Mouse (Mus musculus) brain, embryonic 14.5 days (tissue): Measurements from ENCODE around the gene Il6ra. TPM values are rescaled to one million over a fixed set of nuclear protein-coding genes. Genes with fewer than 3 reads are reported as not detected.

Experiments
- DNase-seq: peaks from one replicate; pipeline ENCODE4 v3.0.0-alpha.2; 2011; ENCODE audit warnings: low read depth
- CTCF ChIP-seq: fragments of 200-500 bp; IDR thresholded peaks from 2 replicates; pipeline ENCODE4 v1.5.1; 2012; ENCODE audit warnings: inconsistent platforms, mild to moderate bottlenecking, moderate library complexity, borderline replicate concordance; ENCODE audit not compliant: insufficient read depth, insufficient read length; ENCODE audit errors: extremely low read depth
- POLR2A ChIP-seq: fragments of 200-500 bp; IDR thresholded peaks from 2 replicates; pipeline ENCODE4 v1.6.1; 2012; ENCODE audit warnings: mild to moderate bottlenecking, inconsistent platforms, borderline replicate concordance; ENCODE audit not compliant: poor library complexity, insufficient read depth, insufficient read length, severe bottlenecking; ENCODE audit errors: extremely low read depth
- polyA plus RNA-seq: library from polyadenylated mRNA; depleted of rRNA; stranded (reverse); fragments of >200 nt; gene quantifications from 2 replicates; pipeline ENCODE4 v1.2.3, GENCODE M21; 2012; rRNA removed

Il6ra gene
- 0.45 and 0.93 TPM in 2 replicates for polyA plus RNA-seq

DNA sequence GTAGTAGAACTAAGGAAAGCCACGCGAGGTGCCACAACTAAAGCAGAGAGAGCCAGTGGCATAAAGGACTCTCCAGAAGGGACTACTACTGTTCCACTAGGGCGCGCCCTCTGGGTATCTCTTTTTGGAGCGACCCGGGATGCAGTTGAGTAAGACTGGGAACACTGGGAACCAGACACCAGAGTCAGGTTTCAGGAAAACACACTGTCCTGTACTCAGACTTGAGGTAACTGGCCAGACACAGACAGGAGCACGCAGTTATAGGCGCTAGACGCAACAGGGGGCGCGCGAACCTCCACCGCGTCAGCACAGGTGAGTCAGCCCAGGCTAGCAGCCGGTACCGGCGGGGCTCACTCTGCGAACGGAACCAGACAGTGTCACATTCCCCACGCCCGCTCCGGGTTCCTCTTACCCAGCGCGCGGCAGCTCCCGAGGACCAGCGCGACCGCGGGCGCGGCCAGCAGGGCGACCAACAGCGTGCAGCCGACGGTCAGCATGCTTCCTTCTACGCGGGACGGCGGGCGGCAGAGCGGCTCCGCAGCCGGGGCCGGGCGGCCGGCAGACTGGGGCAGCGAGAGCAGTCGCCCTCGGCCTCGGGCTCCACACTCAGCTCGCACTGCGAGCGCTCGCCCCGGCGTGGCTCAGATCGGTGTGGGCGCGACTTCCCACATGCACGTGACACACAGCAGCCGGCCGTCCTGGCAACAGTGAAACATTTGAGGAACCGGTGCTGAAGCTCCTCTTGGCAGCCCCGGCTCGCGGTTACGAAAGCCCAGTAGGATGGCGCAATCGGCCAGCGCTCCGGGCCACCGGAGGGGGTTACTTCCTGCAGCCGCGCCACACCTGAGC, at the start of gene Il6ra:
TSS of gene Il6ra (minus strand) at position 654 of the 849 bp plus-strand sequence.
- peak; percentile 80 for DNase-seq
- TF ChIP-seq CTCF (no peak), POLR2A (no peak)

DNA sequence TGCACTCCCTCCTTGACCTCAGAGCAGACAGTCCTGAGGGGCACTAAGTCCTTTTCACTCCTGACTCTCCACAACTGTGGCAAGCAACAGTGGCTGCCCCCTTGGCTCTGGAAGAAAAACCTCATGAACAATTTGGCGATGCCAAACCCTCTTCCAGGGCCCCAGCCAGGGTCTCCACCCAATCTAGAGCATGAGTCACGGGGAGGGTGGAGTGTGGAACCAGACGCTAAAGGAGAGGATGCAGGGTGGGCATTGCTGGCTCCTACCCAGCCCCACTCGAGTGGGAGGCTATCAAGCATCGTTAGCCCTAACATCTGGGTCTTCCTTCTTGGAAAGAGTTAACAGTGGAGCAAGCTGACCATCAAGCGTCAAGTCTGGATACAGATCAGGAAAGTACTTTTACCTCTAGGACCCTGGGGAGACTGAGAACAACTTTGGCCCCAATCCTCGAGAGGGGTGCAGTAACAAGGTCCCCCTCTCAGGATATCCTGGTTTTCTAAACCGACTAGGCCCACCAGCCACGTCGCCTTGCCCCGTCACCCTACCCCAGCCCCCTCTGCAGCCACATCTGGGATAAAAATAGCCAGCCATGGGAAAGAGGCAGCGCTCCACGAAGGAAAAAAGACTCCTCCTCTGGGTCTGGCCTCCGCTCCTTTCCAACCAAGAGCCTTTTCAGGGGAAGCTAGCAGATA, 49.2 kb upstream of the Il6ra start:
- no peak for DNase-seq
- TF ChIP-seq POLR2A (no peak), CTCF (no peak)

DNA sequence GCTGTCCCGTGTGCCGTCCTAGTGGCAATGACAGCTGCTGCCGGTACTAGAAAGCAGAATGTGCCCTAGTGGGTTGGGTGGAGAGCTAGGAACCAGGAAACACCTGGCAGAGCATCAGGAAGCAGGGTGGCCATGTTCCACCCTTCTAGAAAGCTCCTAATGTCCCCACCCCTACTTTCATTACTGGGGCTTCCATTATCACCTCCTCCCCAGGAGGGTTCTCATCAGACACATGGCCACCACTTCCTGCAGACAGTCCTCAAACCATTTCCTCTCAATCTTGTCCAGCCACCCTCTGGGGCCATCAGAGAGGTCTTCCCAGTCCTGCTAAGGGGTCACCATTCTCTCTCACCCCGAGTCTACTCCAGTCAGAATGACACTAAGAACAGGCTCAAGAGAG, 48.4 kb upstream of the Il6ra start:
- no peak for TF ChIP-seq POLR2A
- DNase-seq, result no peak

DNA sequence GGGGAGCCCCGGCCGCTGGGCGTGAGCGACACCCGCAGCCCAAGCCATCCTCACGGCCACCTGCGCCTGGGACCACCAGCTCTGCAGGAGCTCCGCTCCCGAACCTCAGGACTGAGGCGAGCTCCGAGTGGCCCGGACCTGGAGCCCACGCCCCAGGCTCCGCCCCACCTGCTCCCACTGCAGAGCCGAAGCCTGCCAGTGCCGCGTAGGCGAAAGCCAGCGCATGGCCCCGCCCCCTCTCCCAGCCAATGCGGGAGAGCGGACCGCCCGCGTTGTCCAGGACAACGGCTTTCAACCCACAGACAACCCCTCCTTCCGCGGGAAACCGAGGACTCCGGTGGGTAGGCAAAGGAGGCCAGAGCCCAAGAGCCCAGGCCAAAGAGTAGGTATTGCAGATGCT, 47.5 kb upstream of the Il6ra start:
- TF ChIP-seq CTCF (no peak), POLR2A (peak; percentile 32; the same call in 1 of the 2 replicates)
- peak; percentile 96 for DNase-seq

DNA sequence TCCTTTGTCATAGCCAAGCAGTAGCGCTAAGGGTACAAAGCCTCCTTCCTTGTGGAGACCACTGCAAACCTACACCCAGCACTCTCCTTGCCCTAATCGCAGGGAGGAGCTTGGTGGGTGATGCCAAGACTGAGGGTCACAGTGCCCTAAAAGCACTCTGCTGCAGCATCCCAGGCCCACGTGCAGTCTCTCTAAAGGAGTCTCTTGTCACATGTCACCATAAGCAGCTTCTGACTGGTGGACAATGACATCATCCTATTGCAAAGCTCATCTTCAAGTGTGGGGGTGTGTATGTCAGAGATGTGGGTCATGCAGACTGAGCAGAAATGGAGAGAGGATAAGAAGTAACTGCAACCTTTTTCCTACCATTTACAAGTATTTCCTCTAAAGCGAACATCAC, 46.4 kb upstream of the Il6ra start:
- TF ChIP-seq POLR2A (no peak), CTCF (no peak)
- DNase-seq, result peak; percentile 63

DNA sequence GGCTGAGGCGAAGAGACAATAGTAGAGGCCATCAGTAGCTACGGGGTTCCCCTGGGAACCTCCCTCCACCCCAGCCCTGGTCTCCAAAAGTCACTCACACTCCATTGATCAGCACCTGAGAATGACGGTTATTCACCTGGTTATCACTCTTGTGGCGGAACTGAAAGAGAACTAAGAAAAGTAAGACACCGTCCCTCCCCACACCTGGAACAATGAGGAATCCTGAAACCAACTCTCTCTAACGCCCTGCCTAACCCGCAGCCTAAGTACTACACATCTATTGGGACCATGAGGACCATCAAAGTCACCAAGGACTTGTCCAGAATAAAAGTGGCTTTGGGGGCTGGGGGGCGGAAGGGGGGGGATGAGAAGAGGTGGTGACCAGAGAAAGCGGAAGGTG, 44.9 kb upstream of the Il6ra start:
- no peak for DNase-seq
- no peak for TF ChIP-seq CTCF
- TF ChIP-seq POLR2A, result no peak

- TF ChIP-seq POLR2A, result no peak
- no peak for TF ChIP-seq CTCF
- DNase-seq, result no peak
Measured at GRCm38 (mm10) chr3:89956177-89956971, 43.4 kb upstream of the Il6ra start.

- DNase-seq, result peak; percentile 87
- TF ChIP-seq POLR2A (no peak), CTCF (peak; percentile 89)
Measured at GRCm38 (mm10) chr3:89953420-89953819, 40.4 kb upstream of the Il6ra start.

DNA sequence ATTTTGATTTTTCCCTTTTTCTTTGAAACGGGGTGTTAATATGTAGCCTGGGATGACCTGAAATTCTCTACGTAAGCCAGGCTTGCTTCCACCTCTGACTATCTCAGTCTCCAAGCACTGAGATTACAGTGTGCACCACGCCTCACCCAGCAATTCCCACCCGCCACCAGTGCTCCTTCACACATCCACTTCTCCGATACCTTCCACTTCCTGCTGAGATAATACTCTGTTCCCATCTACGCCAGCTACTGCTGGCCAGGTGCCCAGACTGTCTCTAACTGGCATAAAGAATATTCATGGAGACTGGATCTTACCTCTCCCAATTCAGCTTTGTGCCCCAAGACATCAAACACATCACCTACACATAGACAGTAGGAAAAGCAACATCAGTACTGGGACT, 35.7 kb upstream of the Il6ra start:
- DNase-seq, result peak; percentile 34
- TF ChIP-seq POLR2A (no peak), CTCF (no peak)

DNA sequence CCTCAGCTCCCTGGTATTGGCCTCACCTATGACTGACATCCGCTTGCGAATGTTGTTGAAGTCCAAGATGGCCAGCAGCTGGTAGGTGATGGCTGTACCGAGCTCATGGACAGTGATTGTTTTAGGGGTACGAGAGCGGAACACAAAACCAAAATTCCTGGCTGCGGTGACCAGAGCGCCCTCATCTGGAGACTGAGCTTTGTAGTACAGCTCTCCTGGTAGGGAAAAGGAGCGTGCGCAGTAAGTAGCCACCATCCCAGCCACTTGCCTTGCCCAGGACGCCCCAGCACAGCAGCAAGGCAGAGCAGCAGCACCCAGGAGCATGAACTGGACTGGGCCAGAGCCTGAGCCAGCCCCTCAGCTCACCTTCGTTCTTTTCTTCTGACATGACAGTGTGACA, 35.0 kb upstream of the Il6ra start:
- no peak for TF ChIP-seq CTCF
- no peak for TF ChIP-seq POLR2A
- no peak for DNase-seq

DNA sequence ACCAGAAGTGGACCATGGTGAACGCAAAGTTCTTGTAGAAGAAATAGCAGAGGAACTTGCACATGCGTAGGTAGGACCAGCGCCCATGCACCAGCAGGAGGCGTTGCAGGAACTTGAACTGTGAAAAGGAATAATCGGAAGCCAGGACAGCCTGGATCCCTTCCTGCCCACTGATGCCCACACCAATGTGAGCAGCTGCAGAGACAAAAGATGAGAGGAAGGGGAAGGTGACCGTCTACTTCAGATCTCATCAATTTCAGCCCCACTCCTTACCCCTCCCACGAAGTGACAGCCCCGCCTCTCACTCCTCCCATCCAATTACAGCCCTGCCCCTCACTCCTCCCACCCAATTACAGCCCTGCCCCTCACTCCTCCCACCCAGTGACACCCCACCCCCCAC, 32.0 kb upstream of the Il6ra start:
- DNase-seq, result no peak
- no peak for TF ChIP-seq CTCF
- TF ChIP-seq POLR2A, result no peak
